Mouse (Mus musculus): ENCODE measurements at regions not wholly inside any gene's neighbourhood (a gene's known extent, or its start where the extent isn't known, plus 50 kb on each side); places are given as distances from the start of the nearest gene placed in this dataset.

DNA sequence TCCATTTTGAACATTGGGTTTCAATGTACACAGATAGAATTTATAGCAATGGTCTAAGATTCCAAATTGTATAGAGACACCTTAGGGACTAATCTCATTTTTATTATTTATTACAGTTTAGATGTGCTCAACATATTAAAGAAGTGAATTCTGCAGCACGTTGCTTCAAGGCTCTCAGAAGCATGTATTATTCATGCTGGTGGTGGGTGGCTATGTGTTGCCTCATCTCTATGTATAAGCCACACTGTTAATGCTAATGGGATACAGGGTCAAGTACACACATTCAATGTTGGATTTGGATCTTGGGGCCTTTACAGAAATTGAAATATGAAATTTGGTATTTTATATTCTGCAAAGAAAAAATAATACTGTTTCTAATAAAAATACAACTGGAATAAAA is 131.9 kb upstream of the Fndc3a start:
- TF ChIP-seq CTCF (IDR thresholded peaks at IDR 0.05; ENCODE audit: low read depth): no peak
- TF ChIP-seq EP300 (IDR thresholded peaks at IDR 0.05; ENCODE audit: low read depth): no peak

Measured in liver, postnatal 0 days (tissue).